Mouse (Mus musculus): ENCODE measurements around the gene Ccnb3. TPM values are rescaled to one million over a fixed set of nuclear protein-coding genes. Genes with fewer than 3 reads are reported as not detected.

The Ccnb3 gene
- polyA plus RNA-seq, 1 experiment from 2014 or later = not detected

DNA sequence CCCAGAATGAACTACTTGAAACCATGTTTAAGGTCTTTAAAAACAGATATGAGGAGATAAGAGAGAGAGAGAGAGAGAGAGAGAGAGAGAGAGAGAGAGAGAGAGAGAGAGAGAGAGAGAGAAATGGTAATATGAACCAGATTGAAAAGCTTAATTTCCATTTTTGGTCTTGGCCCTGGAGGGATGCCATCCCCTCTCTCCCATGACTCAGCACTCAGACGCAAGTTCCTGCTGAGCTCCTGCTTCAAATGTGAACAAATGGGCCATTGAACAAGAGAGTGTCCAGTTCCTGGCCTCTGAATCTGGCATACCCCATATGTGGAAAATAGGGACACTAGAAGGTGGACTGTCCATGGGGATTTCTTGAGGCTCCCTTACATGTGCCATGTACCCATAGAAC, 69.5 kb downstream of the Ccnb3 start:
- 76% methylated on average over 1 of the region's 1 CpGs for WGBS
- ATAC-seq = no peak
- H3K4me1 ChIP-seq (ENCODE audit: control insufficient read depth, insufficient read depth, low read length) = no peaks in the 10 kb centered on the region
- no peak overlapping the region for H3K4me2 ChIP-seq (ENCODE audit: low read depth, low read length)
- no peaks in the 10 kb centered on the region for H3K27me3 ChIP-seq (replicated peaks; ENCODE audit: control insufficient read depth, insufficient read depth, low read length)
- H3K27ac ChIP-seq (ENCODE audit: low read length) = no peak overlapping the region
- no peak overlapping the region for H3K9ac ChIP-seq (ENCODE audit: low read depth, low read length)
- H3K4me3 ChIP-seq (ENCODE audit: low read length) = no peak overlapping the region
- H3K9me3 ChIP-seq (ENCODE audit: control insufficient read depth, low read length) = no peaks in the 10 kb centered on the region
- no peaks in the 10 kb centered on the region for H3K36me3 ChIP-seq (ENCODE audit: control insufficient read depth, insufficient read depth, low read length)

DNA sequence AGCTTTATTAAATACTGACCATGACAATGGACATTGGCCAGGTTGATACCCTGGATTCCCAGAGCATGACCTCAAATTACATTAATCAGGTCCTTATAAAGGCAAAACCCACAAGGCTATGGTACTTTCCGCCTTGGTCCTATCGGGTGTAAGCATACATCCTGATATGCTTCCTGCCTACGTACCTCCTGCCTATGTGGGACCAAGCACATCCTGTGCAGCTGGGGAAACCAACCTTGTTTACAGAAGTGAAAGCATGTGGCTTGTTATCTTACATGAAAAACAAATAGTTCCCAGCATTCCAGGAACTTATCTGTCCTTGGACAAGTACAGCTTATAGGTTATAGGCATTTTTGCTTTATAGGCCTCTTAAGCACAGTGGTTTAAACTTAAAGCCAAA, 72.8 kb downstream of the Ccnb3 start:
- Histone ChIP-seq H3K4me1 (ENCODE audit: control insufficient read depth, insufficient read depth, low read length) (no peaks in the 10 kb centered on the region), H3K9ac (ENCODE audit: low read depth, low read length) (no peak overlapping the region), H3K9me3 (ENCODE audit: control insufficient read depth, low read length) (no peaks in the 10 kb centered on the region), H3K27me3 (replicated peaks; ENCODE audit: control insufficient read depth, insufficient read depth, low read length) (no peaks in the 10 kb centered on the region), H3K4me2 (ENCODE audit: low read depth, low read length) (no peak overlapping the region), H3K4me3 (ENCODE audit: low read length) (no peak overlapping the region), H3K36me3 (ENCODE audit: control insufficient read depth, insufficient read depth, low read length) (no peaks in the 10 kb centered on the region), H3K27ac (ENCODE audit: low read length) (no peak overlapping the region)
- WGBS = 74% methylated on average over 3 of the region's 3 CpGs
- no peak for ATAC-seq

Other genes starting within 250 kb of the Ccnb3 start
- gene Akap4, start 25.9 kb upstream of the Ccnb3 start, polyA plus RNA-seq (2015; fragmentation: Nextera tagmentation; extraction: Ambion mirVana) = not detected in 2 replicates

All from intestine, embryonic 16.5 days (tissue).